In genomic region chr7:112234410-112234809, GRCm38 (mm10) we compare ENCODE assay signal across 16 mouse cellular contexts. TPM values are rescaled to one million over a fixed set of nuclear protein-coding genes. Genes with fewer than 3 reads are reported as not detected.
DNase-seq lines count a peak whose midpoint lies in the region; ATAC-seq and TF ChIP-seq lines count a peak whose summit lies in the region.
"Had no signal": no experiment of that assay in that cellular context is flagged by ENCODE, and none has a peak within 500 bp of the region (broad histone marks: within the 10 kb centered on the region; RNA-seq: fewer than 3 reads in every experiment).

No protein-coding gene starts in this region.

- H3K27me3 ChIP-seq in heart, embryonic 15.5 days: no peaks in the 10 kb centered on the region
- H3K27me3 ChIP-seq in liver, postnatal 0 days (ENCODE audit: insufficient read depth, low read length): no peaks in the 10 kb centered on the region
- H3K27me3 ChIP-seq: limb, embryonic 15.5 days; midbrain, embryonic 15.5 days; stomach, embryonic 15.5 days had no signal

- intact Hi-C loops in gastrocnemius, adult 2 months (cut with DNase I): loop anchor here (5.0 kb wide), 1 partner anchor 53 kb away; no protein-coding TSS in a partner anchor
- intact Hi-C loops in gastrocnemius, postnatal 14 days (cut with DNase I; ENCODE audit: low total_unique reads): no loop called here

- peak; percentile 66 for DNase-seq in gastrocnemius, adult 2 months
- no peak for DNase-seq in gastrocnemius, postnatal 14 days
- DNase-seq in 3T3-L1 (ENCODE audit: low read depth, low spot score): peak; percentile 42
- DNase-seq in NIH3T3 (ENCODE audit: low read depth): peak; percentile 72
- DNase-seq in liver, postnatal 0 days: no peak
- no peak for DNase-seq in right cerebral cortex, postnatal 25 days
- DNase-seq: adrenal gland, postnatal 14 days; kidney, adult 8-10 months; kidney, postnatal 36 days; lung, adult 2 months; spleen, adult 18-20 months had no signal

- no peak for ATAC-seq in heart, embryonic 15.5 days (replicated peaks; ENCODE audit: insufficient number of reproducible peaks, insufficient read depth, low FRiP score, low read depth)
- ATAC-seq in liver, postnatal 0 days: no peak

- H3K27ac ChIP-seq in gastrocnemius, adult 2 months: peak overlapping the region; percentile 96
- peak overlapping the region; percentile 68 for H3K27ac ChIP-seq in heart, embryonic 15.5 days
- H3K27ac ChIP-seq in liver, postnatal 0 days (ENCODE audit: low read depth): no peak overlapping the region
- H3K27ac ChIP-seq: limb, embryonic 15.5 days; midbrain, embryonic 15.5 days had no signal

- no peak overlapping the region for H3K9ac ChIP-seq in heart, embryonic 15.5 days
- H3K9ac ChIP-seq in liver, postnatal 0 days (replicated peaks): no peak overlapping the region
- H3K9ac ChIP-seq: limb, embryonic 15.5 days; midbrain, embryonic 15.5 days; stomach, embryonic 15.5 days had no signal

- peaks cover 48% of the 10 kb centered on the region for H3K36me3 ChIP-seq in heart, embryonic 15.5 days
- no peaks in the 10 kb centered on the region for H3K36me3 ChIP-seq in liver, postnatal 0 days (replicated peaks; ENCODE audit: insufficient read depth, low read length)
- H3K36me3 ChIP-seq: limb, embryonic 15.5 days; midbrain, embryonic 15.5 days; stomach, embryonic 15.5 days had no signal

- no peak for TF ChIP-seq CTCF in gastrocnemius, adult 2 months (IDR thresholded peaks at IDR 0.05)
- TF ChIP-seq CTCF in liver, postnatal 0 days (IDR thresholded peaks at IDR 0.05; ENCODE audit: low read depth): no peak

- no peak for TF ChIP-seq EP300 in liver, postnatal 0 days (IDR thresholded peaks at IDR 0.05; ENCODE audit: low read depth)

- H3K9me3 ChIP-seq in heart, embryonic 15.5 days (replicated peaks): no peaks in the 10 kb centered on the region
- no peaks in the 10 kb centered on the region for H3K9me3 ChIP-seq in liver, postnatal 0 days (ENCODE audit: low read length)
- H3K9me3 ChIP-seq: limb, embryonic 15.5 days; midbrain, embryonic 15.5 days; stomach, embryonic 15.5 days had no signal

- H3K4me2 ChIP-seq in heart, embryonic 15.5 days: no peak overlapping the region
- H3K4me2 ChIP-seq in liver, postnatal 0 days (ENCODE audit: low read depth, low read length): no peak overlapping the region
- H3K4me2 ChIP-seq: limb, embryonic 15.5 days; midbrain, embryonic 15.5 days; stomach, embryonic 15.5 days had no signal

- WGBS in heart, embryonic 15.5 days: 46% methylated on average over 4 of the region's 4 CpGs
- WGBS in liver, postnatal 0 days (ENCODE audit: insufficient replicate concordance): 73% methylated on average over 4 of the region's 4 CpGs

- H3K4me3 ChIP-seq in gastrocnemius, adult 2 months: peak overlapping the region; percentile 4; the same call in 1 of the 2 replicates
- H3K4me3 ChIP-seq in heart, embryonic 15.5 days: no peak overlapping the region
- H3K4me3 ChIP-seq in liver, postnatal 0 days (ENCODE audit: low read depth, low read length): no peak overlapping the region
- H3K4me3 ChIP-seq: erythroblast, embryonic 14.5 days; limb, embryonic 15.5 days; midbrain, embryonic 15.5 days; stomach, embryonic 15.5 days had no signal

- peaks cover 81% of the 10 kb centered on the region for H3K4me1 ChIP-seq in heart, embryonic 15.5 days (replicated peaks)
- 0 out of 2 replicates have a peak, but pooled peaks cover 3% of the 10 kb centered on the region for H3K4me1 ChIP-seq in liver, postnatal 0 days (ENCODE audit: insufficient read depth)
- H3K4me1 ChIP-seq: stomach, embryonic 15.5 days had no signal

RNA-seq across cellular contexts. Expression of gene Mical2, which starts 8.8 kb away (rescaled TPM):
- 100 to 1,000 TPM; 124 to 136 TPM for total RNA-seq in gastrocnemius, adult 2 months (2021)
- total RNA-seq in gastrocnemius, postnatal 14 days (2021): 100 to 1,000 TPM in 1 of 2 experiments, 10 to 100 TPM in 1; 86.4 to 106 TPM
- 132 and 134 TPM in 2 replicates for polyA plus RNA-seq in heart, embryonic 15.5 days (2015; fragmentation: Nextera tagmentation; extraction: Ambion mirVana)
- 2.1 and 2.7 TPM in 2 replicates for polyA plus RNA-seq in liver, postnatal 0 days (2015; fragmentation: Nextera tagmentation; extraction: Ambion mirVana)
- polyA plus RNA-seq: erythroblast, embryonic 14.5 days had no signal

Comparison
In these comparisons a context has a peak if more than half of its experiments do, and no peak if none do; other contexts are left out.
1. DNase-seq: peak in gastrocnemius, adult 2 months (single experiment), 3T3-L1 (single experiment) and NIH3T3 (single experiment); none in gastrocnemius, postnatal 14 days (single experiment), liver, postnatal 0 days (single experiment) and right cerebral cortex, postnatal 25 days (single experiment).